Mouse (Mus musculus) limb, embryonic 12.5 days (tissue): ENCODE data around the gene Slit3. TPM values are rescaled to one million over a fixed set of nuclear protein-coding genes. Genes with fewer than 3 reads are reported as not detected.

ENCODE experiments used
- ATAC-seq: fragments of 200-750 bp; cut with Nextera tagmentation; 2 replicates; pipeline ENCODE4 v1.8.0; 2017; ENCODE audit warnings: low read depth, moderate TSS enrichment; ENCODE audit not compliant: insufficient number of reproducible peaks, insufficient read depth, low FRiP score, low TSS enrichment
- H3K27ac ChIP-seq: fragments of 300-500 bp; sonication (generic); 2 replicates; pipeline ENCODE4 v1.5.1; 2016; ENCODE audit warnings: mild to moderate bottlenecking, moderate library complexity
- H3K27me3 ChIP-seq: fragments of 300-500 bp; sonication (generic); 2 replicates; pipeline ENCODE4 v1.6.1; 2016; ENCODE audit warnings: mild to moderate bottlenecking, moderate library complexity
- H3K36me3 ChIP-seq: fragments of 300-500 bp; sonication (generic); 2 replicates; pipeline ENCODE4 v1.6.1; 2016; ENCODE audit warnings: mild to moderate bottlenecking, moderate library complexity
- H3K4me1 ChIP-seq: fragments of 300-500 bp; sonication (generic); replicated peaks from 2 replicates; pipeline ENCODE4 v1.6.1; 2016
- H3K4me2 ChIP-seq: fragments of 300-500 bp; sonication (generic); 2 replicates; pipeline ENCODE4 v1.6.1; 2016; ENCODE audit warnings: mild to moderate bottlenecking, moderate library complexity
- H3K4me3 ChIP-seq: fragments of 300-500 bp; sonication (generic); replicated peaks from 2 replicates; pipeline ENCODE4 v1.5.1; 2016; ENCODE audit warnings: mild to moderate bottlenecking
- H3K9ac ChIP-seq: fragments of 300-500 bp; sonication (generic); replicated peaks from 2 replicates; pipeline ENCODE4 v1.6.1; 2016; ENCODE audit warnings: mild to moderate bottlenecking, moderate library complexity
- H3K9me3 ChIP-seq: fragments of 300-500 bp; sonication (generic); 2 replicates; pipeline ENCODE4 v1.6.1; 2016; ENCODE audit warnings: mild to moderate bottlenecking, moderate library complexity
- WGBS: fragments of 180-500 bp; shearing (Covaris S2); methylation state at CpG from one replicate; pipeline ENCODE4 v1.1.7; 2016; 5-methylcytosine and 5-hydroxymethylcytosine counted together
- polyA plus RNA-seq: library from polyadenylated mRNA; unstranded; fragments of >200 nt; fragmentation: Nextera tagmentation; extraction: Ambion mirVana; gene quantifications from 2 replicates; pipeline ENCODE4 v1.2.1, GENCODE M21; 2016

The Slit3 gene
- polyA plus RNA-seq, 1 experiment from 2014 or later = 29.7 TPM

DNA sequence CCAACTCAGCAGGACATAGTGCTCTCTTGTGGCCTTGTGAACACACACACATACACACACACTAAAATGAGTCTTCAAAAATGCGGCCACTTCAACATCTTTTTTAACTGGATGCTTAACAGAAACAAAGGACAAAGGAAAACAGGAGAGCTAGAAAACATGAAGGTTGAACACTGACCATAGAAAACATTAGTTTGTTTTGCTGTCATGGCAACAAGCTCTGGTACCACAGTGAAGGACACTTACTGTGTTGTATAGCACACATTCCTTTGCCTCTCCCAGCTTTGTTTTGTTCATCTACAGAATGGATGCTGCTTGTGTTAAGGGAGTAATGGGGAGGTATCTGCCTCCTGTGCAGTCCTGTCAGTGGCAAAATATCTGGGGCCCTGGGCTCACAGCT is 206.9 kb downstream of the Slit3 start:
- H3K27me3 ChIP-seq = no peaks in the 10 kb centered on the region
- no peaks in the 10 kb centered on the region for H3K36me3 ChIP-seq
- H3K4me3 ChIP-seq = no peak overlapping the region
- H3K9ac ChIP-seq = no peak overlapping the region
- peaks cover 46% of the 10 kb centered on the region for H3K4me1 ChIP-seq
- H3K9me3 ChIP-seq = no peaks in the 10 kb centered on the region
- no peak overlapping the region for H3K27ac ChIP-seq
- ATAC-seq = no peak
- WGBS = 83% methylated on average over 1 of the region's 1 CpGs
- H3K4me2 ChIP-seq = no peak overlapping the region

- H3K27me3 ChIP-seq = no peaks in the 10 kb centered on the region; the same call in 1 of the 2 replicates
- H3K9me3 ChIP-seq = no peaks in the 10 kb centered on the region
- no peak for ATAC-seq
- H3K9ac ChIP-seq = no peak overlapping the region
- no peaks in the 10 kb centered on the region; the same call in 1 of the 2 replicates for H3K36me3 ChIP-seq
- H3K4me3 ChIP-seq = no peak overlapping the region
- 67% methylated on average over 3 of the region's 3 CpGs for WGBS
- H3K4me2 ChIP-seq = no peak overlapping the region
- H3K27ac ChIP-seq = no peak overlapping the region
- H3K4me1 ChIP-seq = peaks cover 28% of the 10 kb centered on the region
Observed at GRCm38 (mm10) chr11:35331476-35331875, 210.5 kb downstream of the Slit3 start.

DNA sequence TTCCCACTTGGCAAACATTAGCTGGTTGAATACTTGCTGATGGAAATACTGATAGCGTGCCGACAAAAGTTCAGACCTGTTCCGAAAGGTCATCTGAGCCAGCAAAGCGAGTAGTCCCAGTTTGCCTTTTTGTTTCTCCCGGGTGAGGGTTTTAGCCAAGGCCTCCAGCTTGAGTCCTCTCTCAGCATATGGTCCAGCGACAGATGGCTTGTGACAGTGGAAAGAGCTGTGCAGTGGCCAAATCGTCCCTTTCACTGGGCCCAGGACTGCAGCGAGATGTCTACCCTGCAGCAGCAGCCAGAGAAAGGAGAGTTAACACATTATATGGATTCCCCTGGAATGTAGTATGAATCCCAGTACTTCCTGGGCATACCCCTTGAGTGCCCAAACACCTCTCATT is 215.5 kb downstream of the Slit3 start:
- no peak for ATAC-seq
- Histone ChIP-seq H3K36me3 (no peaks in the 10 kb centered on the region; the same call in 1 of the 2 replicates), H3K4me3 (no peak overlapping the region), H3K27me3 (peaks cover 14% of the 10 kb centered on the region), H3K9ac (no peak overlapping the region), H3K9me3 (no peaks in the 10 kb centered on the region), H3K27ac (no peak overlapping the region), H3K4me1 (peaks cover 42% of the 10 kb centered on the region), H3K4me2 (no peak overlapping the region)
- 85% methylated on average over 8 of the region's 8 CpGs for WGBS

DNA sequence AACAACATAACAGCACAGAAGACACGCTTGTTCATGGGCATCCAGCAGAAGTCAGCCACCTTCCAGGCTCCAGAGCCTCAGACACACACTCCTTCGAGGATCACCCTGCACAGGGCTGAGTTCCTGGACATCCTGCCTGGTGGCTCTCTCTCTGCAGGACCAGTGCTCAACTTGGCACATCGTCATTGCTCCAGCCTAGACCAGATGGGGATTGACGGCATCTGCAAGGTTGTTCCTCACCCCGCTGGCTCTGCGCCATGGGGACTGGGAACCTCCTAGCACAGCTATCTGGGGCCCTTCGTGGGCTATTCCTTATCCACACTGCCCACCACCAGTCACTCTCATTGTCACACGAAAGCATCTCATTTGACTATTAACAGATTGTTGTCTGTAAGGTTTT is 216.5 kb downstream of the Slit3 start:
- H3K27ac ChIP-seq = no peak overlapping the region
- H3K9me3 ChIP-seq = no peaks in the 10 kb centered on the region
- no peak overlapping the region for H3K4me2 ChIP-seq
- no peak for ATAC-seq
- peaks cover 14% of the 10 kb centered on the region for H3K27me3 ChIP-seq
- 67% methylated on average over 8 of the region's 8 CpGs for WGBS
- H3K4me1 ChIP-seq = peaks cover 48% of the 10 kb centered on the region
- no peaks in the 10 kb centered on the region; the same call in 1 of the 2 replicates for H3K36me3 ChIP-seq
- H3K9ac ChIP-seq = no peak overlapping the region
- H3K4me3 ChIP-seq = no peak overlapping the region

GRCm38 (mm10) chr11:35337927-35338819 is 217.1 kb downstream of the Slit3 start:
- peaks cover 14% of the 10 kb centered on the region for H3K27me3 ChIP-seq
- no peak overlapping the region for H3K4me3 ChIP-seq
- no peak overlapping the region for H3K9ac ChIP-seq
- H3K27ac ChIP-seq = no peak overlapping the region
- H3K4me1 ChIP-seq = peaks cover 48% of the 10 kb centered on the region
- no peaks in the 10 kb centered on the region for H3K9me3 ChIP-seq
- 47% methylated on average over 19 of the region's 19 CpGs for WGBS
- H3K4me2 ChIP-seq = no peak overlapping the region
- H3K36me3 ChIP-seq = no peaks in the 10 kb centered on the region; the same call in 1 of the 2 replicates
- ATAC-seq = no peak

DNA sequence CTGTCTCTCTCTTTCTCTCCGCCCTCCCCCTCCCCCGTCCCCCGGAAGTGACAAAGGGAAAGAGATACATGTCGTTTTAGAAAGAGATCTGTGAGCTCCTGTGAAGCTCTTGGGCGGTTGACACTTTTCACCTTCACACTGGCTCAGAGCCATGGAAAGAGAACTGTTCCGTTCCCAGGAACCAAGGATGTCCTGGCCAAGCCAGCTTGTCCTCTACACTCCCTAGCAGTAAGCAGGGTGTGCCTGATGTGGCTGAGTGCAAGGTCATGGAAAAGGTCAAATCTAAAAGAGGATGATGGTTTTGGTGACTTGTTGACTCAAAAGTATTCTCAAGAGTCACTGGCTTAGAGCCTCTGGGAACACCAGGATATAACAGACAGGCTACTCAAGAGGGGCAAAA is 219.7 kb downstream of the Slit3 start:
- Histone ChIP-seq H3K4me3 (no peak overlapping the region), H3K9me3 (no peaks in the 10 kb centered on the region), H3K9ac (no peak overlapping the region), H3K27ac (no peak overlapping the region), H3K4me2 (no peak overlapping the region), H3K4me1 (peaks cover 50% of the 10 kb centered on the region), H3K36me3 (no peaks in the 10 kb centered on the region), H3K27me3 (peaks cover 22% of the 10 kb centered on the region)
- no peak for ATAC-seq
- 73% methylated on average over 6 of the region's 6 CpGs for WGBS

DNA sequence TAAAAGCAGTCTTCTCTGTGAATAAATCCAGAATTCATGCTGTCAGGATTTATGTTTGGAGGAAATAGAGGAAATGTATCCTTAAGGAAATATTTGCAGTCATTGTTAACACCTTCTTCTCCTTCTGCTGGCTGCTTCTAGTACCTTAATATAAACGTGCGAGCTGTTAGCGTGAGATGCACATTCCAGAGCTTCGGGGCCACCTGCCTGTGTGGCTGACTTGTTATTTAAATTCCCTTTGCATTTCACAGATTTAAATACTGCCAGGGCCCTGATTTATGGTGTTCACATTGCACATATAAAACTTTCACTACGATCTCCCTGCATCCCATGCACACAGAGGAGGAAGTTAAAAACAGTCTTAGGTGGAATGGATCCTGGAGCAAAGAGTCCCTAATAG is 221.5 kb downstream of the Slit3 start:
- Histone ChIP-seq H3K9ac (no peak overlapping the region), H3K27me3 (peaks cover 22% of the 10 kb centered on the region), H3K4me2 (no peak overlapping the region), H3K27ac (no peak overlapping the region), H3K4me3 (no peak overlapping the region), H3K36me3 (no peaks in the 10 kb centered on the region), H3K9me3 (no peaks in the 10 kb centered on the region), H3K4me1 (peaks cover 52% of the 10 kb centered on the region)
- 10% methylated on average over 5 of the region's 5 CpGs for WGBS
- no peak; the same call in 1 of the 2 replicates for ATAC-seq

- peaks cover 62% of the 10 kb centered on the region for H3K4me1 ChIP-seq
- 83% methylated on average over 13 of the region's 13 CpGs for WGBS
- H3K27ac ChIP-seq = no peak overlapping the region
Observed at GRCm38 (mm10) chr11:35345696-35346480, 224.9 kb downstream of the Slit3 start.

GRCm38 (mm10) chr11:35348099-35348498 is 227.1 kb downstream of the Slit3 start:
- 39% methylated on average over 4 of the region's 4 CpGs for WGBS
- peaks cover 8% of the 10 kb centered on the region; the same call in 1 of the 2 replicates for H3K27me3 ChIP-seq
- H3K4me1 ChIP-seq = peaks cover 62% of the 10 kb centered on the region
- no peak overlapping the region for H3K27ac ChIP-seq
- no peaks in the 10 kb centered on the region for H3K9me3 ChIP-seq
- H3K4me2 ChIP-seq = no peak overlapping the region
- no peak overlapping the region for H3K4me3 ChIP-seq
- no peaks in the 10 kb centered on the region for H3K36me3 ChIP-seq
- no peak overlapping the region for H3K9ac ChIP-seq
- ATAC-seq = no peak

More at GRCm38 (mm10) chr11:35345696-35346480, 224.9 kb downstream of the Slit3 start:
- Histone ChIP-seq H3K36me3 (no peaks in the 10 kb centered on the region), H3K4me3 (no peak overlapping the region), H3K9me3 (no peaks in the 10 kb centered on the region), H3K27me3 (peaks cover 11% of the 10 kb centered on the region; the same call in 1 of the 2 replicates), H3K9ac (no peak overlapping the region), H3K4me2 (no peak overlapping the region)
- no peak for ATAC-seq

DNA sequence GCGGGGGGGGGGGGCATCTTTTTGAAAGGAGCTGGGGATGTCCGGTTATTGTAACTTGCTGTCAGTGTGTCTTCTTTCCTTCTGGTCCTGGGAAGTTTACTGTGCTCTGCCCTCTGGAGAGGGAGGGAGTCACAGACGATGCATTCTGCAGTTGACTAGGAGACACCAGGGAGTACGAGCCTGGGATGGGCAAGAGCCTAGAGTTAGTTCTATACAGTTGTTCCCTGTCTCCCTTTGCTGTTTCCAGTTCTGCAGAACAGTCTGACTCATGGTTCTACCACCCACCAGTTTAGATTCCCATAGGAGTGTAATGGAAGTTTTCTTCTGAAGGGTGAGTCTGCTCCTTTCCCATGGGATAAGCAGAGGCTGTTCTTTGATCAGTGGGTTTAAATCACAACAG is 229.9 kb downstream of the Slit3 start:
- 10% methylated on average over 4 of the region's 4 CpGs for WGBS
- Histone ChIP-seq H3K4me1 (peaks cover 78% of the 10 kb centered on the region), H3K9me3 (no peaks in the 10 kb centered on the region), H3K27ac (peak overlapping the region; percentile 69), H3K27me3 (no peaks in the 10 kb centered on the region), H3K9ac (no peak overlapping the region), H3K4me2 (peak overlapping the region; percentile 20), H3K4me3 (no peak overlapping the region), H3K36me3 (0 out of 2 replicates have a peak, but pooled peaks cover 5% of the 10 kb centered on the region)
- peak; percentile 61; the same call in 1 of the 2 replicates for ATAC-seq

GRCm38 (mm10) chr11:35351376-35351775 is 230.4 kb downstream of the Slit3 start:
- 8% methylated on average over 2 of the region's 2 CpGs for WGBS
- H3K27ac ChIP-seq = peak overlapping the region; percentile 69
- H3K4me3 ChIP-seq = no peak overlapping the region
- H3K9ac ChIP-seq = no peak overlapping the region
- no peaks in the 10 kb centered on the region for H3K27me3 ChIP-seq
- H3K36me3 ChIP-seq = 0 out of 2 replicates have a peak, but pooled peaks cover 5% of the 10 kb centered on the region
- no peaks in the 10 kb centered on the region for H3K9me3 ChIP-seq
- H3K4me1 ChIP-seq = peaks cover 79% of the 10 kb centered on the region
- ATAC-seq = no peak
- peak overlapping the region; percentile 20; the same call in 1 of the 2 replicates for H3K4me2 ChIP-seq
